Mouse (Mus musculus) inflammation-experienced regulatory T-cells (primary cell): ENCODE results near the gene Gm13278. TPM values are rescaled to one million over a fixed set of nuclear protein-coding genes. Genes with fewer than 3 reads are reported as not detected.

ENCODE experiments used
- polyA plus RNA-seq, 2 experiments: library from polyadenylated mRNA; unstranded; fragments of 100-300 nt; shearing (Covaris generic); gene quantifications; one replicate each; pipeline ENCODE4 v1.2.1; 2017

Gene Gm13278
- polyA plus RNA-seq, 2 experiments from 2014 or later, result not detected

Other genes starting within 250 kb of the Gm13278 start
- gene Ifna15, start 233.3 kb upstream of the Gm13278 start, polyA plus RNA-seq, result 1 to 10 TPM in 1 of 2 experiments, under 1 TPM in 1; 0.45 to 2.3 TPM
- gene Ifna14, start 219.8 kb upstream of the Gm13278 start, polyA plus RNA-seq, result under 1 TPM in 1 of 2 experiments, not detected in 1; 0.70 TPM
- gene Ifna9, start 199.2 kb upstream of the Gm13278 start, polyA plus RNA-seq, result not detected
- not detected for gene Ifna12, start 188.2 kb upstream of the Gm13278 start, polyA plus RNA-seq
- gene C87499, start 157.1 kb upstream of the Gm13278 start, polyA plus RNA-seq, result under 1 TPM in 1 of 2 experiments, not detected in 1; 0.47 TPM
- gene Ifna13, start 147.1 kb upstream of the Gm13278 start, polyA plus RNA-seq, result not detected
- not detected for gene Ifna16, start 114.6 kb upstream of the Gm13278 start, polyA plus RNA-seq
- gene Ifna2, start 107.6 kb upstream of the Gm13278 start, polyA plus RNA-seq, result not detected
- under 1 TPM in 1 of 2 experiments, not detected in 1; 0.30 TPM for gene Ifnab, start 100.2 kb upstream of the Gm13278 start, polyA plus RNA-seq
- gene Gm26566, start 69.7 kb upstream of the Gm13278 start, polyA plus RNA-seq, result not detected
- gene Klhl9, start 69.1 kb upstream of the Gm13278 start, polyA plus RNA-seq, result 10 to 100 TPM; 19.8 to 29.0 TPM
- gene Gm13271, start 36.7 kb upstream of the Gm13278 start, polyA plus RNA-seq, result not detected
- gene Gm13283, start 31.4 kb upstream of the Gm13278 start, polyA plus RNA-seq, result 1 to 10 TPM in 1 of 2 experiments, under 1 TPM in 1; 0.62 to 1.0 TPM
- under 1 TPM in 1 of 2 experiments, not detected in 1; 0.82 TPM for gene Gm13290, start 17.7 kb upstream of the Gm13278 start, polyA plus RNA-seq
- not detected for gene Gm13289, start 14.6 kb upstream of the Gm13278 start, polyA plus RNA-seq
- gene Gm13272, start 11.7 kb upstream of the Gm13278 start, polyA plus RNA-seq, result not detected
- gene Ifnz, start 9.4 kb upstream of the Gm13278 start, polyA plus RNA-seq, result 1 to 10 TPM in 1 of 2 experiments, not detected in 1; 1.5 TPM
- gene Gm13276, start 5.8 kb upstream of the Gm13278 start, polyA plus RNA-seq, result not detected
- gene Gm13277, start 2.9 kb upstream of the Gm13278 start, polyA plus RNA-seq, result not detected
- not detected for gene Gm13275, start 2.9 kb downstream of the Gm13278 start, polyA plus RNA-seq
- gene Gm13279, start 5.8 kb downstream of the Gm13278 start, polyA plus RNA-seq, result not detected
- 1 to 10 TPM in 1 of 2 experiments, under 1 TPM in 1; 0.94 to 3.7 TPM for gene Gm13285, start 8.1 kb downstream of the Gm13278 start, polyA plus RNA-seq
- not detected for gene Gm13287, start 11.7 kb downstream of the Gm13278 start, polyA plus RNA-seq
- not detected for gene Gm13288, start 14.0 kb downstream of the Gm13278 start, polyA plus RNA-seq
- not detected for gene Ifna7, start 24.7 kb downstream of the Gm13278 start, polyA plus RNA-seq
- not detected for gene Ifna11, start 28.4 kb downstream of the Gm13278 start, polyA plus RNA-seq
- gene Ifna6, start 35.9 kb downstream of the Gm13278 start, polyA plus RNA-seq, result not detected
- gene Ifna5, start 44.0 kb downstream of the Gm13278 start, polyA plus RNA-seq, result not detected
- under 1 TPM in 1 of 2 experiments, not detected in 1; 0.71 TPM for gene Ifna4, start 50.3 kb downstream of the Gm13278 start, polyA plus RNA-seq
- not detected for gene Ifna1, start 58.5 kb downstream of the Gm13278 start, polyA plus RNA-seq
- gene Ifne, start 88.7 kb downstream of the Gm13278 start, polyA plus RNA-seq, result not detected